Mouse (Mus musculus) heart, adult 2 months (tissue): ENCODE data around the gene Slc25a17.

Source experiments
- CTCF ChIP-seq: fragments of 200-600 bp; IDR thresholded peaks from 2 replicates; pipeline ENCODE4 v1.8.1; 2022; ENCODE audit warnings: antibody characterized with exemption, mild to moderate bottlenecking, moderate library complexity
- POLR2A ChIP-seq: fragments of 200-500 bp; IDR thresholded peaks from 2 replicates; pipeline ENCODE4 v1.6.1; 2011; ENCODE audit warnings: mild to moderate bottlenecking, low read depth, low read length, control low read depth; ENCODE audit not compliant: insufficient read depth

- TF ChIP-seq POLR2A (no peak), CTCF (no peak)
Measured at GRCm38 (mm10) chr15:81304006-81304405, 56.6 kb downstream of the Slc25a17 start.
